Mouse (Mus musculus): ENCODE measurements around the gene Inca1. TPM values are rescaled to one million over a fixed set of nuclear protein-coding genes. Genes with fewer than 3 reads are reported as not detected.

The Inca1 gene
- polyA plus RNA-seq, 1 experiment = 4.5 TPM

DNA sequence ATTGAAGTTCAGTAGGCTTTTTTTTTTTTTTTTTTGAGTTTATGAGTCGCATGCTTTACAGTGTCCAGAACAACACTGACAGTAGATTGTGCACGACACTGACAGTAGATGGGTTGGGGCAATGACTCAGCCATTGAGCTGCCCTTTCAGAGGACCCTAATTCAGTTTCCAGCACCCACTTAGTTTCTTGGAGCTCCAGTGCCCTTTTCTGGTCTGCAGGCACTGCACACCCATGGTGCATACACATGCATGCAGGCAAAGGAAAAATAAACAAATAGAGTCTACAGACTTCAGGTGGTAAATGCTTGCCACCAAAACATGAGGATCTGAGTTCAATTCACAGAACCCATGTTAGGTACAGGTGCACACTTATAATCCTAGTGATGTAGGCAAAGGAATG is 26.6 kb upstream of the Inca1 start:
- no peak for TF ChIP-seq CTCF (IDR thresholded peaks at IDR 0.05; ENCODE audit: low read depth, low read length)
- TF ChIP-seq POLR2A (IDR thresholded peaks at IDR 0.05; ENCODE audit: insufficient read depth, low read length) = no peak
- TF ChIP-seq EP300 (IDR thresholded peaks at IDR 0.05; ENCODE audit: insufficient read depth, low read depth, low read length) = no peak
- H3K9me3 ChIP-seq (replicated peaks; ENCODE audit: control insufficient read depth, insufficient read depth, low read length, poor library complexity, severe bottlenecking) = no peaks in the 10 kb centered on the region
- H3K4me1 ChIP-seq (ENCODE audit: control insufficient read depth, insufficient read depth, low read length) = no peaks in the 10 kb centered on the region
- peaks cover 16% of the 10 kb centered on the region; the same call in 1 of the 2 replicates for H3K36me3 ChIP-seq (ENCODE audit: control insufficient read depth, insufficient read depth, low read length, poor library complexity, severe bottlenecking)
- H3K9ac ChIP-seq (ENCODE audit: low read depth, poor library complexity, severe bottlenecking) = peak overlapping the region; percentile 38; the same call in 1 of the 2 replicates
- H3K27me3 ChIP-seq (ENCODE audit: control insufficient read depth, insufficient read depth, low read length, poor library complexity, severe bottlenecking) = no peaks in the 10 kb centered on the region
- no peak overlapping the region for H3K4me3 ChIP-seq (ENCODE audit: low read depth, low read length)
- H3K27ac ChIP-seq (ENCODE audit: insufficient read depth, low read length) = no peak overlapping the region

DNA sequence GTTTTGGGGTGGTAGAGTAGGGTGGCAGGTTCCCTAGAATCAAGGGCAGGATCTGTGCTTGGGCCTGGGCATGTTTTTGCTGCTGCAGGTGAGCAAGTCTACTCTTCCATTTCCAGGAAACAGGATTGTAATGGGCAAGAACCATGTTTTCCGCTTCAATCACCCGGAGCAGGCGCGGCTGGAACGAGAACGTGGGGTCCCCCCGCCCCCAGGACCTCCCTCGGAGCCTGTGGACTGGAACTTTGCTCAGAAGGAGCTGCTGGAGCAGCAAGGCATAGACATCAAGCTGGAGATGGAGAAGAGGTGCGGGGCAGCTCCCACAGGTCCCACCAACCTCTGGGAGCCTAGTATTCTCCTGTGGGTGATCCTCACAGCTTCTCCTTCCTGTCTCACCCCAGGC is 24.8 kb upstream of the Inca1 start:
- Histone ChIP-seq H3K9me3 (replicated peaks; ENCODE audit: control insufficient read depth, insufficient read depth, low read length, poor library complexity, severe bottlenecking) (no peaks in the 10 kb centered on the region), H3K36me3 (ENCODE audit: control insufficient read depth, insufficient read depth, low read length, poor library complexity, severe bottlenecking) (peaks cover 16% of the 10 kb centered on the region; the same call in 1 of the 2 replicates), H3K9ac (ENCODE audit: low read depth, poor library complexity, severe bottlenecking) (no peak overlapping the region), H3K4me1 (ENCODE audit: control insufficient read depth, insufficient read depth, low read length) (no peaks in the 10 kb centered on the region), H3K27me3 (ENCODE audit: control insufficient read depth, insufficient read depth, low read length, poor library complexity, severe bottlenecking) (no peaks in the 10 kb centered on the region), H3K4me3 (ENCODE audit: low read depth, low read length) (no peak overlapping the region), H3K27ac (ENCODE audit: insufficient read depth, low read length) (no peak overlapping the region)
- TF ChIP-seq CTCF (IDR thresholded peaks at IDR 0.05; ENCODE audit: low read depth, low read length) = no peak
- TF ChIP-seq POLR2A (IDR thresholded peaks at IDR 0.05; ENCODE audit: insufficient read depth, low read length) = no peak
- no peak for TF ChIP-seq EP300 (IDR thresholded peaks at IDR 0.05; ENCODE audit: insufficient read depth, low read depth, low read length)

DNA sequence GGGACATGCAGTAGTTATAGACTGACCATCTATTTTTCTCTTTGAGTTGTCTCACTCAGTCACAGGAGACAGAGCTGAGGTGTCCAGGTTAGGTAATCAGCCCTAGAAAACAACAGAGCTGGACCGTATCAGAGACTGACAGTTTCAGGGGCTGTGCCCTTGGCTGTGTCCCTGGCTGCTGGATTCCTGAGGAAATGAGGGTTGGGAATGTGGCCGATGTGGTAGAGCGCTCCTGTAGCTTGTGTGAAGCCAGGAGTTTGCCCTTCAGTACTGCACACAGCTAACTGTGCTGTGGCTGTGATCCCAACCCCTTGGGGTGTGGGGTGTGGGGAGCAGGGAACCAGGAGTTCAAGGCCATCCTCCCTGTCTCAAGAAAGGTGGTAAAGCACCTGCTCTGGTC is 21.1 kb upstream of the Inca1 start:
- H3K4me3 ChIP-seq (ENCODE audit: low read depth, low read length) = no peak overlapping the region
- H3K9ac ChIP-seq (ENCODE audit: low read depth, poor library complexity, severe bottlenecking) = no peak overlapping the region
- H3K4me1 ChIP-seq (ENCODE audit: control insufficient read depth, insufficient read depth, low read length) = no peaks in the 10 kb centered on the region
- no peaks in the 10 kb centered on the region for H3K27me3 ChIP-seq (ENCODE audit: control insufficient read depth, insufficient read depth, low read length, poor library complexity, severe bottlenecking)
- H3K27ac ChIP-seq (ENCODE audit: insufficient read depth, low read length) = no peak overlapping the region
- H3K36me3 ChIP-seq (ENCODE audit: control insufficient read depth, insufficient read depth, low read length, poor library complexity, severe bottlenecking) = peaks cover 10% of the 10 kb centered on the region; the same call in 1 of the 2 replicates
- H3K9me3 ChIP-seq (replicated peaks; ENCODE audit: control insufficient read depth, insufficient read depth, low read length, poor library complexity, severe bottlenecking) = no peaks in the 10 kb centered on the region
- TF ChIP-seq CTCF (IDR thresholded peaks at IDR 0.05; ENCODE audit: low read depth, low read length) (no peak), POLR2A (IDR thresholded peaks at IDR 0.05; ENCODE audit: insufficient read depth, low read length) (no peak), EP300 (IDR thresholded peaks at IDR 0.05; ENCODE audit: insufficient read depth, low read depth, low read length) (no peak)

DNA sequence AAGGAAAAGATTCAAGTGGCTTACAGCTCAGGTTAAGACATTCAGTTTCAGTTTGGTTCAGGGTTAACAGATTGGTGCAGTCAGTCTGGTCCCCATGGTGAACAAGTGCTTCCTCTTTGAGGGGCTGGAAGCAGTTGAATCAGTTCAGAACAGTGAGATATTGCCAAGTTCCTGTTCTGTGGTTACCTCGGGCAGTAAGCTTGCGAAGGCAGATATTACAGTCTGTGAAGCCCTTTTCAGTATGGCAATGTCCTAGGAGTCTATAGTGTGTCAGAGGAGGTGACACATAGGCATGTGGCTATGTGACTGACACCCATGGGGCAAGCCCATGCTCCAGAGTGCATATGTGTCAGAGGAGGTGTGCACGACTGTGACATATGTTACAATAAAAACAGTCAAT is 20.6 kb upstream of the Inca1 start:
- Histone ChIP-seq H3K27ac (ENCODE audit: insufficient read depth, low read length) (no peak overlapping the region), H3K4me1 (ENCODE audit: control insufficient read depth, insufficient read depth, low read length) (no peaks in the 10 kb centered on the region), H3K36me3 (ENCODE audit: control insufficient read depth, insufficient read depth, low read length, poor library complexity, severe bottlenecking) (peaks cover 8% of the 10 kb centered on the region; the same call in 1 of the 2 replicates), H3K9me3 (replicated peaks; ENCODE audit: control insufficient read depth, insufficient read depth, low read length, poor library complexity, severe bottlenecking) (no peaks in the 10 kb centered on the region), H3K9ac (ENCODE audit: low read depth, poor library complexity, severe bottlenecking) (no peak overlapping the region), H3K27me3 (ENCODE audit: control insufficient read depth, insufficient read depth, low read length, poor library complexity, severe bottlenecking) (no peaks in the 10 kb centered on the region), H3K4me3 (ENCODE audit: low read depth, low read length) (no peak overlapping the region)
- TF ChIP-seq EP300 (IDR thresholded peaks at IDR 0.05; ENCODE audit: insufficient read depth, low read depth, low read length) = no peak
- no peak for TF ChIP-seq POLR2A (IDR thresholded peaks at IDR 0.05; ENCODE audit: insufficient read depth, low read length)
- no peak for TF ChIP-seq CTCF (IDR thresholded peaks at IDR 0.05; ENCODE audit: low read depth, low read length)

DNA sequence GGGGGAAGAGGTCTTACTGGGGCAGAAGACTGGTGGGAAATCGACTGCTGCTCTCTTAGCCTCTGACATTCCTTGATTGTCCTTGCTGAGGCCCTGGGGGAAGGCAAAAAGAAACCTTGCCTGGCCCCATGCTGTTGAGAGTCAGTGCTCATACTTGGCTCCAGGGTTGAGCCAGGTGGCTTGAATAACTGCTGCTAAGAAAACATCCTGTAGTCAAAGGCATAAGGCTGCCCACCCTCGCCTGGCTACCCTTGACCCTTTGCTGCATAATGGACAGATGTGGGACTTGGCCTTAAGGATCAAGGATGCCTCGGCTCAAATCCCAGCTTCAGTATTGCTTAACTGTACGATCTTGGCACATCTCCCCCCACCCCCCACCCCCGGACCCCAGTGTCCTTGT is 18.5 kb upstream of the Inca1 start:
- Histone ChIP-seq H3K27ac (ENCODE audit: insufficient read depth, low read length) (no peak overlapping the region), H3K9ac (ENCODE audit: low read depth, poor library complexity, severe bottlenecking) (no peak overlapping the region), H3K27me3 (ENCODE audit: control insufficient read depth, insufficient read depth, low read length, poor library complexity, severe bottlenecking) (no peaks in the 10 kb centered on the region), H3K4me3 (ENCODE audit: low read depth, low read length) (no peak overlapping the region), H3K9me3 (replicated peaks; ENCODE audit: control insufficient read depth, insufficient read depth, low read length, poor library complexity, severe bottlenecking) (no peaks in the 10 kb centered on the region), H3K36me3 (ENCODE audit: control insufficient read depth, insufficient read depth, low read length, poor library complexity, severe bottlenecking) (no peaks in the 10 kb centered on the region), H3K4me1 (ENCODE audit: control insufficient read depth, insufficient read depth, low read length) (no peaks in the 10 kb centered on the region)
- TF ChIP-seq EP300 (IDR thresholded peaks at IDR 0.05; ENCODE audit: insufficient read depth, low read depth, low read length) = no peak
- no peak for TF ChIP-seq CTCF (IDR thresholded peaks at IDR 0.05; ENCODE audit: low read depth, low read length)
- TF ChIP-seq POLR2A (IDR thresholded peaks at IDR 0.05; ENCODE audit: insufficient read depth, low read length) = no peak

DNA sequence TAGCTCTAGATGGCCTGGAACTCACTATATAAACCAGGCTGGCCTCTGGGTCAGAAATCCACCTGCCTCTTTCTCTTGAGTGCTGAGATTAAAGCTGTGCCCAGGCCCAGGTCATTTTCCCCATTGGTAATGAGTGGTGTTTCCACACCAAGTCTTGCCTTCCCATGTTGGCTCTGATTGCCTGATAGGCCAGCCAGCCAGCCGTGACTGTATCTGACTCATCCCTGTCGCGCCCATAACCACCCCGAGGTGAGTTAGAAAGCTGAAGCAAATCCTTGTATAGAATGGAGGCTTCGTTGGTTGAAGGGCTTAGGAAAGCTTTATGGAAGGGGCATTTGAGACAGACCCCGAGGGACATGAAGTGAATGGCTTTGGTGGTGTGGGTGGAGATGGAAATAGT is 15.9 kb upstream of the Inca1 start:
- Histone ChIP-seq H3K9ac (ENCODE audit: low read depth, poor library complexity, severe bottlenecking) (no peak overlapping the region), H3K36me3 (ENCODE audit: control insufficient read depth, insufficient read depth, low read length, poor library complexity, severe bottlenecking) (peaks cover 7% of the 10 kb centered on the region), H3K4me3 (ENCODE audit: low read depth, low read length) (no peak overlapping the region), H3K9me3 (replicated peaks; ENCODE audit: control insufficient read depth, insufficient read depth, low read length, poor library complexity, severe bottlenecking) (no peaks in the 10 kb centered on the region), H3K27ac (ENCODE audit: insufficient read depth, low read length) (no peak overlapping the region), H3K27me3 (ENCODE audit: control insufficient read depth, insufficient read depth, low read length, poor library complexity, severe bottlenecking) (no peaks in the 10 kb centered on the region), H3K4me1 (ENCODE audit: control insufficient read depth, insufficient read depth, low read length) (no peaks in the 10 kb centered on the region)
- no peak for TF ChIP-seq POLR2A (IDR thresholded peaks at IDR 0.05; ENCODE audit: insufficient read depth, low read length)
- TF ChIP-seq EP300 (IDR thresholded peaks at IDR 0.05; ENCODE audit: insufficient read depth, low read depth, low read length) = no peak
- TF ChIP-seq CTCF (IDR thresholded peaks at IDR 0.05; ENCODE audit: low read depth, low read length) = no peak
